Mouse (Mus musculus) midbrain, embryonic 13.5 days (tissue): ENCODE measurements around the gene Nup50. TPM values are rescaled to one million over a fixed set of nuclear protein-coding genes. Genes with fewer than 3 reads are reported as not detected.
"Not testable (repeated sequence)": the region's sequence is repeated elsewhere in the genome, so short reads cannot be mapped to it uniquely, and the experiment has no call there.

ENCODE experiments used
- ATAC-seq: fragments of 200-750 bp; cut with Nextera tagmentation; 2 replicates; pipeline ENCODE4 v1.8.0; 2017; ENCODE audit warnings: mild to moderate bottlenecking, moderate TSS enrichment, moderate library complexity
- H3K27ac ChIP-seq: fragments of 300-500 bp; sonication (generic); 2 replicates; pipeline ENCODE4 v1.5.1; 2015; ENCODE audit warnings: inconsistent platforms, mild to moderate bottlenecking, moderate library complexity
- H3K27me3 ChIP-seq: fragments of 300-500 bp; sonication (generic); 2 replicates; pipeline ENCODE4 v1.6.1; 2015; ENCODE audit warnings: mild to moderate bottlenecking, inconsistent platforms
- H3K36me3 ChIP-seq: fragments of 300-500 bp; sonication (generic); 2 replicates; pipeline ENCODE4 v1.6.1; 2015; ENCODE audit warnings: mild to moderate bottlenecking, inconsistent platforms
- H3K4me1 ChIP-seq: fragments of 300-500 bp; sonication (generic); replicated peaks from 2 replicates; pipeline ENCODE4 v1.6.1; 2015; ENCODE audit warnings: inconsistent platforms
- H3K4me2 ChIP-seq: fragments of 300-500 bp; sonication (generic); replicated peaks from 2 replicates; pipeline ENCODE4 v1.6.1; 2015; ENCODE audit warnings: moderate library complexity, mild to moderate bottlenecking, inconsistent platforms
- H3K4me3 ChIP-seq: fragments of 300-500 bp; sonication (generic); replicated peaks from 2 replicates; pipeline ENCODE4 v1.5.1; 2015; ENCODE audit warnings: mild to moderate bottlenecking, inconsistent platforms
- H3K9ac ChIP-seq: fragments of 300-500 bp; sonication (generic); replicated peaks from 2 replicates; pipeline ENCODE4 v1.6.1; 2015; ENCODE audit warnings: mild to moderate bottlenecking, inconsistent platforms
- H3K9me3 ChIP-seq: fragments of 300-500 bp; sonication (generic); 2 replicates; pipeline ENCODE4 v1.6.1; 2016; ENCODE audit warnings: mild to moderate bottlenecking, inconsistent platforms
- WGBS: fragments of 180-500 bp; shearing (Covaris S2); methylation state at CpG from one replicate; pipeline ENCODE4 v1.1.7; 2015; 5-methylcytosine and 5-hydroxymethylcytosine counted together
- polyA plus RNA-seq: library from polyadenylated mRNA; unstranded; fragments of >200 nt; fragmentation: Nextera tagmentation; extraction: Ambion mirVana; gene quantifications from 2 replicates; pipeline ENCODE4 v1.2.1, GENCODE M21; 2015

Gene Nup50
- 37.3 and 39.4 TPM in 2 replicates for polyA plus RNA-seq

DNA sequence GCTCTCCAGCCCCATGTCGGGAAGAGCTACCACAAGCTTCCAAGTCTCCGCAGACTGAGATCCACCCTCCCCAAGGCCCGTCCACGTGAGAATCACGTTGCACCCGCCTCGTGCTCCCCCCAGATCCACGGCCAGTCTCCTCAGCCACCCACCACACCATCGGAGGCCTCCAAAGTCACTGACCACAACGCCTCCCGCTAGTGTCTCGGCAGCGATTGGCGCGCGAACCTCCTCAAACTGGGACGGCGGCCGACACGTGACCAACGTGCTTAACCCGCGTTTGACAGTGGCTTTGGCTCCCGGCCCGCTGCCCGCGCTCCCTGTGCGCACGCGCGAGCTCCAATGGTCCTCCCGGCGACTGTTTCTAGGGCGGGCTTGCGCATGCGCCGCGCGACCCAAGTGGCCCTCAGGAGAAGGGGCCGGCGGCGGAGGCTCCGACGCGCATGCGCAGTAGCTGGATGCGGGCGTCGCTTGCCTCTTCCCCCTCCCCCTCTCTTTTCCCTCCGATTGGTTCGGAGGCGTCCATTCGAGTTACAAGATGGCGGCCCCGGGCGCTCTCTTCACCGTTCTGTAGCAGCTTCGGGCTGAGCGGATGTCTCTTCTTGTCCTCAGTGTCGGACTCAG lies at the start of gene Nup50:
Gene Nup50 (plus strand): TSS at position 528 of the 624 bp plus-strand sequence.
- Histone ChIP-seq H3K4me2 (peak within 1 kb of the TSS; percentile 94), H3K4me1 (peaks cover 31% of the 10 kb centered on the region), H3K9me3 (no peaks in the 10 kb centered on the region), H3K4me3 (peak within 1 kb of the TSS; percentile 97), H3K9ac (peak within 1 kb of the TSS; percentile 97), H3K27ac (peak within 1 kb of the TSS; percentile 93), H3K36me3 (peaks cover 8% of the 10 kb centered on the region), H3K27me3 (peaks cover 5% of the 10 kb centered on the region; the same call in 1 of the 2 replicates)
- under 1% methylated on average over 60 of the region's 60 CpGs for WGBS
- ATAC-seq, result peak; percentile 94

DNA sequence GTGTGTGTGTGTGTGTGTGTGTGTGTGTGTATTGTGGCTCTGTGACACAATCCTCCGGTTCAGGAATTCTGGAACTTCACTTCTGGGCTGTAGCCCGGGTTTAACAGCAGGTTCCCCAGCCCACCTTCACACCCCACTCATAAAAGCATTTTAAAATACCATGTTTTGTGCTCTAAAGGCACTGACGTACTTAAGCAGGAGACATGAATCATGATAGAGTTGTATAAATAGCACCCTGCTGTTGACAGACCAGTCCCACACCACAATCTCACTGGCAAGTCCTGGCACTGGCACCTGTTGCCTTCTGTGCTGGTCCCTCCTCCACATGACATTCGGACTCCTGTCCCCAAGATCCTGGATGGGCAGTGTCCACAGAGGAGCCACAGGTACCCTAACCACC lies 49.3 kb upstream of the Nup50 start:
- Histone ChIP-seq H3K27me3 (no peaks in the 10 kb centered on the region), H3K4me3 (no peak overlapping the region), H3K27ac (no peak overlapping the region), H3K9ac (no peak overlapping the region), H3K4me1 (no peaks in the 10 kb centered on the region), H3K36me3 (no peaks in the 10 kb centered on the region), H3K9me3 (no peaks in the 10 kb centered on the region), H3K4me2 (no peak overlapping the region)
- ATAC-seq, result no peak
- WGBS, result 89% methylated on average over 4 of the region's 4 CpGs

DNA sequence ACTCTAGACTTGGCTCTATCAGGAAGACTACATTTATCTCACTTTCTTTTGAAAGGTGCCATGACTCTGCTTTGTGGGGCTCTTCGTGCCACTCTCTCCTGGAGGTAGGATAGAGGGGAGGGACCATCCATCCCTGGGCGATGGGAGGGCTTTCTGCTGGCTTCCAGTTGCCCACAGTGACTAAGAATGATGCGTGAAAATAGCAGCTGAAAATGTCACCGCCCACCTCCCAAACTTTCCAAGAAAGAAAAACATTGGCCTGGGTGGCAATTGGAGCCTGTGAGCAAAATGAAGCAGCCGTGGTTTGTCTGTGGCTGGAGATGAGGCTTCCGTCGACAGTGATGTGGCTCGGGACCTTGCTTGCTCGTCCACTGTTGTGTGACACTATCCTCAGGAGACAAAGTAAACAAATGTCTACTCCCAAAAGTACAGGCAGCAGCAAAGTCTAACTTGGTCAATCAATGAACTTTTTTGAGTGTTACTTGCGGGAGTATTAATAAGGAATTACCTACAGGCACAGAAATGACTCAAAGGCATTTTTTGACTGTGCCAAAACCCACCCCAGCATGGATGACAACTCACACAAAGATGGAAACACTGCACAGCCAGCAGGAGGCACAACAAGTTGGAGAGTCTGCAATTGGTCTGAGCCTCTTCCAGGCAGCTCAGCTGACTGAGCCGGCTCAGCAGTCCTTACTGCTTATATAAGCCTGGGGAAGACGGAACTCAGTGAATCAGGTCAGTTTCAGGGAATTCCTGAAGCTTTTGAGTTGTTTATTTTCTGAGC lies 46.0 kb upstream of the Nup50 start:
- no peaks in the 10 kb centered on the region for H3K9me3 ChIP-seq
- no peak for ATAC-seq
- no peaks in the 10 kb centered on the region for H3K4me1 ChIP-seq
- no peaks in the 10 kb centered on the region for H3K36me3 ChIP-seq
- H3K27me3 ChIP-seq, result no peaks in the 10 kb centered on the region
- H3K4me2 ChIP-seq, result no peak overlapping the region
- H3K4me3 ChIP-seq, result no peak overlapping the region
- no peak overlapping the region for H3K9ac ChIP-seq
- H3K27ac ChIP-seq, result no peak overlapping the region
- WGBS, result 88% methylated on average over 12 of the region's 12 CpGs

DNA sequence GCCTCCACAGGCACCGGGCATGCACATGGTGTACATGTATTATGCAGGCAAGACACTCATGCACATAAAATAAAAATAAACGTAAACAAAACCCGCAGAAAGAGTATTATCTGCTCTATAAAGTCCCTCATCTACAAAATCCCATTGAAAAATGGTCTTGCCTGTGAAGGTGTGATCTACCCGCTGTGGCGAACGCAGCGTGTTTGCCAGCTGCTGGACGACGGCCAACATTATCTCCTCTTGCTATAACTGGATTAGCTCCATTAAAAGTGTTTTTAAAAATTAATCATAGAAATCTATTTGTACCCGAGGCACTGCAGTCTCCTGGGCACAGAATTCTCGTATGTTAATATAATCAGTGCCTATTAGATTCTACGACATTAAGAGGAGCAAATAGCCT lies 35.1 kb upstream of the Nup50 start:
- Histone ChIP-seq H3K36me3 (no peaks in the 10 kb centered on the region), H3K27me3 (0 out of 2 replicates have a peak, but pooled peaks cover 3% of the 10 kb centered on the region), H3K27ac (no peak overlapping the region), H3K4me1 (peaks cover 14% of the 10 kb centered on the region), H3K9ac (no peak overlapping the region; the same call in 1 of the 2 replicates), H3K9me3 (no peaks in the 10 kb centered on the region), H3K4me2 (no peak overlapping the region), H3K4me3 (no peak overlapping the region)
- WGBS, result 64% methylated on average over 12 of the region's 12 CpGs
- no peak for ATAC-seq

DNA sequence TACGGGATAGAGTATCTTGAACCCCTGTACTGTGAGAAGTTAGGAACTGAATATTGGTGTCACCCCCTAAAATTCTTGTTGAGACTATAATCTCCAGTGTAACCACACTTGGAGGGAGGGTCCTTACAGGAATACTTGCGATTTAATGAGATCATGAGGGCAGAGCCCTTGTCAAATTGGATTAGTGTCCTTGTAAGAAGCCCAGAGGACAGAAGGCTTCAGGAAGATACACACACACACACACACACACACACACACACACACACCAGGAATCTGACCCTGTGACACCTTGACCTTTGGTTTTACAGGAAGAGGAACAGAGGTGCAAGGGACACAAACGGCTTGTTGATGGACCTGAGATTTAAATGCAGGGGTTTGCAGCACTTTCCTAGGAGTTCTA lies 32.0 kb upstream of the Nup50 start:
- H3K4me1 ChIP-seq, result peaks cover 14% of the 10 kb centered on the region
- ATAC-seq, result no peak
- no peaks in the 10 kb centered on the region for H3K36me3 ChIP-seq
- H3K27me3 ChIP-seq, result 0 out of 2 replicates have a peak, but pooled peaks cover 3% of the 10 kb centered on the region
- 38% methylated on average over 3 of the region's 3 CpGs for WGBS
- no peak overlapping the region for H3K9ac ChIP-seq
- H3K9me3 ChIP-seq, result peaks cover 4% of the 10 kb centered on the region; the same call in 1 of the 2 replicates
- H3K4me2 ChIP-seq, result no peak overlapping the region
- no peak overlapping the region for H3K27ac ChIP-seq
- H3K4me3 ChIP-seq, result no peak overlapping the region

DNA sequence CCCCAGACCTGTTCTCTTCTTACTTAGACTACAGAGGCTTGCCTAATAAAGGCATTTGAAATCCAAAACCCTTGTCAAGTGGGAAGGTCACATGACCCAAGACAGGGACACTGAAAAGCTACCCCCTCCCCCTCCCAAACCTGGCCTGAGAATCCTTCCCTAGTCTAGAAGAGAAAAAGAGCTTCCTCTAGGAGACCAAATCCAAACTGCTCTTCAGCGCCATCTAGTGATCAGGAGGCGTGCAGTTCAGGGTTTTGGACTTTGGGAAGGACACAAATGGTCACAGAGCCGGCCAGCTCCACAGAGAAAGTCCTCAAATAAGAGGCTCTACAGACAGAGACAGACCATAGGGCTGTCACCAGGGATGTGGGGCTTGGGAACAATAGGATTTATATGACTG lies 31.6 kb upstream of the Nup50 start:
- Histone ChIP-seq H3K4me3 (no peak overlapping the region), H3K9ac (no peak overlapping the region), H3K36me3 (no peaks in the 10 kb centered on the region), H3K27me3 (0 out of 2 replicates have a peak, but pooled peaks cover 3% of the 10 kb centered on the region), H3K9me3 (peaks cover 4% of the 10 kb centered on the region; the same call in 1 of the 2 replicates), H3K27ac (no peak overlapping the region), H3K4me2 (no peak overlapping the region), H3K4me1 (peaks cover 14% of the 10 kb centered on the region)
- ATAC-seq, result peak; percentile 40
- WGBS, result 2% methylated on average over 3 of the region's 3 CpGs

DNA sequence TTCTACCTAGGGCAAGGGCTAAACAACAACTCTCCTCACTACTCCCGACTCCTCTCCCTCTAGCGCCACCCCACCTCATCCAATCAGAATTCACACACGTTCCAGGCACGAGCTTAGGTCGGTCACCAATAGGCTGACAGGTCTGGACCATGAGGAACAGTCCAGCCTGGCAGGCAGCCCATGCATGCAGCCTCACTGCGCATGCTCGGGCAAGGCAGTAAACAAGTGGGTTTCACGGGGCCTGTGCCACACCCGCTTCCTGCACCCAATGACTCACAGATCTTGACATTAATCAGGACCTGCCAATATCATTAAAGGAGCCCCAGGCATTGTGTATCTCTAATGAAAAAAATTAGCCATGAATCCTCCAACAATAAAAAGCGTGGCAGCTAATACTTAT lies 27.0 kb upstream of the Nup50 start:
- Histone ChIP-seq H3K4me1 (peaks cover 15% of the 10 kb centered on the region), H3K27me3 (peaks cover 27% of the 10 kb centered on the region)
- H3K36me3 ChIP-seq, H3K9me3 ChIP-seq, H3K4me2 ChIP-seq, H3K9ac ChIP-seq, H3K27ac ChIP-seq, H3K4me3 ChIP-seq, ATAC-seq: not testable (repeated sequence)
- 77% methylated on average over 10 of the region's 10 CpGs for WGBS

DNA sequence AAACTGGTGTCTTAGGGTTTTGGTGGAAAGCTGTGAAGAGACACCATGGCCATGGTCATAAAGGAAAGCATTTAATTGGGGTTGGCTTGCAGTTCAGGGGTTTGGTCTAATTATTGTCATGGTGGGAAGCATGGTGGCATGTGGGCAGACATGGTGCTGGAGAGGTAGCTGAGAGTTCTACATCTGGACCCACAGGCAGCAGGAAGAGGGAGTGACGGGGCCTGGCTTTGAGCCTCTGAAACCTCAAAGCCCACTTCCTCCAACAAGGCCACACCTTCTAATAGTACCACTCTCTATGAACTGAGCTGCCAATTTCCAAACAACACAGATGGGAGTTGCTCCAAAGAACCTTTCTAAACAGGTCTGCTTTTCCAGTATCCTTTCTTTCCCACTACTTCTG lies 26.5 kb upstream of the Nup50 start:
- Histone ChIP-seq H3K9me3 (peaks cover 4% of the 10 kb centered on the region; the same call in 1 of the 2 replicates), H3K27ac (no peak overlapping the region), H3K9ac (no peak overlapping the region), H3K27me3 (peaks cover 31% of the 10 kb centered on the region), H3K36me3 (no peaks in the 10 kb centered on the region), H3K4me1 (peaks cover 12% of the 10 kb centered on the region), H3K4me3 (no peak overlapping the region), H3K4me2 (no peak overlapping the region)
- 84% methylated on average over 1 of the region's 1 CpGs for WGBS
- no peak for ATAC-seq

DNA sequence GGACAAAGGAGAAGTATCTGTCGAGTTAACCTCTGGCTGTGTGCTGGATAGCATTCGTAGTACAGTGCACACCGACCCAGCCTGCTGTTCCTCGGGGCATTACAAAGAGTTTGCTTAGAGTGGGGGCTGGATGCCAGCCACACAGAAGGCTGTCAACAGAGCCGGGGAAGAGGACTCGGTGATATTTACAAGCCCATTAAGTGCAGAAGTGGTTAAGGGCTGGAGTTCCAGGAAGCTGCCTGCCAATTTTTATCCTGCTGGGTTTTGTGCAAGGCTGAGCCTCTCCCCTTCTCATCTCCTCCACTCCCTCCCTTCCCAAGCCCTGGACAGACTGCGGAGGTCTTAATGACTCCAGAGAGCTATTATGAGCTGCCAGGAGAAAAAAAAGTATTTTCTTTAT lies 25.1 kb upstream of the Nup50 start:
- Histone ChIP-seq H3K9ac (no peak overlapping the region), H3K27me3 (peaks cover 35% of the 10 kb centered on the region), H3K36me3 (no peaks in the 10 kb centered on the region), H3K27ac (peak overlapping the region; percentile 54; the same call in 1 of the 2 replicates), H3K4me3 (no peak overlapping the region), H3K9me3 (peaks cover 4% of the 10 kb centered on the region; the same call in 1 of the 2 replicates), H3K4me1 (peaks cover 12% of the 10 kb centered on the region), H3K4me2 (peak overlapping the region; percentile 12; the same call in 1 of the 2 replicates)
- 38% methylated on average over 7 of the region's 7 CpGs for WGBS
- ATAC-seq, result peak; percentile 68

DNA sequence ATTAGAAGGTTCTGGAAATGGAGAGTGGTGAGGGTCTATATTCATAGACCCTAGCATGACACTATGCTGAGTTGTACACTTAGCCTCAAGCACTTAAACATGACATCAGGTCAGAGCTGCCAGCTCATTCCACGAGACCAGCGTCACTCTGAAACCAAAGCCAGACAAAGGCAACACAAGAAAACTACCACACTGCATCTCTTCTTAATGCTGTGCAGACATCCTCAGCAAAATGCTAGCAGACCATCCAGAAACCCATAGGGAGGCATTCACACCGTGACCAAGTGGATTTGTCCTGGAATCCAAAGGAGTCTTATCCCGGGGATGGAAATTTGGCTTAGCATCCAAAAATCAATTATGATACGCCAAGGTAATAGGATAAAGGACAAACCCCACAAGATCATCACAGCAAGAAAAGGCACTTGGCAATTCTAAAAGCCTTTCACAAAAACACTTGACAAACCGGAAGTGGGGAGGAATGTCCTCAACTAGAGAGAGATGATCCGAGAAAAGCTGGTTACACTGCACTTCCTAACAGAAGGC lies 19.3 kb upstream of the Nup50 start:
- WGBS, result 35% methylated on average over 7 of the region's 7 CpGs
- Histone ChIP-seq H3K36me3 (no peaks in the 10 kb centered on the region), H3K9me3 (no peaks in the 10 kb centered on the region), H3K27ac (no peak overlapping the region), H3K4me3 (no peak overlapping the region), H3K9ac (no peak overlapping the region), H3K4me1 (peaks cover 14% of the 10 kb centered on the region), H3K4me2 (no peak overlapping the region), H3K27me3 (peaks cover 66% of the 10 kb centered on the region)
- ATAC-seq, result 0 out of 2 replicates have a peak, but pooled peaks have one; percentile 55

DNA sequence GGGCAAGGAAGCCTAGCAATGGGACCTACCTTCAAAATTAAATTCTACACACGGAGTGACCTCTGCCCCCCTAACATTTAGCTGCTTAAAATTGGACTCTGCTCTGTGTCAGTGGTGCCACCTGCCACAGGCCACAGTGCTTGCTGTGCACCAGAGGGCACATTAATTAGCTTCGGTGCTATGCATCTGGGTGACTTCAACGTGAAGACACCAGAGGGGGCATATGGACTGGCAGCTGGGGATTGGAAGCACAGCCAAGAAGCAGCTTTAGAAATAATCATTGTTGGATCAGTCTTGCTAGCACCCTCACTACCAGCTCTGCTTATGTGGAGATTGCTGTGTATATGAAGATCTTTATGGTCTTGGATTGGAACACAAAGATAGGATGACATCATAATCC lies 10.0 kb upstream of the Nup50 start:
- WGBS, result 87% methylated on average over 3 of the region's 3 CpGs
- no peak for ATAC-seq

DNA sequence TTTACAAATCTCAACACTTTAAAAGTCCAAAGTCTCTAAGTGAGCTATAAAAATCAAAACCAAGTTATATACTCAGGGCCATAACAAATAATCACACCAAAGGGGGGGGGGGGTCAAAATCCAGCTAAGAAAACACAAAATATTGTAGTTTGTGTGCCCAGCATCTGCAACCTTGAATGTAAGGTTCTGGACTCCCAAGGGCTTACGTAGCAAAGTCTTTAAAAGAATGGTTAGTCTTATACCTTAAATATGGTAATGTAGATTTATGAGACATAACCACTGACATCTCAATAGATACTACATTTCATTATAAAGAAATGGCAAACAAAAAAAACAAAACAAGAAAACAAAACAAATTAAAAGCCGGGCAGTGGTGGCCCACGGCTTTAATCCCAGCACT lies 3.3 kb upstream of the Nup50 start, which contains the start of gene Gm29666:
Gene Gm29666 (minus strand): TSS at position 101 of the 400 bp plus-strand sequence.
- Histone ChIP-seq H3K4me3 (no peak within 1 kb of the TSS), H3K9ac (no peak within 1 kb of the TSS), H3K4me1 (peaks cover 19% of the 10 kb centered on the region), H3K27me3 (peaks cover 5% of the 10 kb centered on the region; the same call in 1 of the 2 replicates), H3K27ac (no peak within 1 kb of the TSS), H3K4me2 (no peak within 1 kb of the TSS), H3K36me3 (no peaks in the 10 kb centered on the region; the same call in 1 of the 2 replicates), H3K9me3 (no peaks in the 10 kb centered on the region)
- 92% methylated on average over 3 of the region's 3 CpGs for whole genome bisulfite sequencing
- ATAC-seq, result no peak

More for the DNA sequence above, 10.0 kb upstream of the Nup50 start:
- H3K27me3 ChIP-seq, result peaks cover 6% of the 10 kb centered on the region; the same call in 1 of the 2 replicates
- H3K36me3 ChIP-seq, result no peaks in the 10 kb centered on the region
- no peak overlapping the region for H3K9ac ChIP-seq
- H3K9me3 ChIP-seq, result 0 out of 2 replicates have a peak, but pooled peaks cover 6% of the 10 kb centered on the region
- H3K27ac ChIP-seq, result no peak overlapping the region
- H3K4me3 ChIP-seq, result no peak overlapping the region
- H3K4me2 ChIP-seq, result no peak overlapping the region
- H3K4me1 ChIP-seq, result no peaks in the 10 kb centered on the region
